Mouse (Mus musculus): Measurements from ENCODE around the gene Psrc1. TPM values are rescaled to one million over a fixed set of nuclear protein-coding genes. Genes with fewer than 3 reads are reported as not detected.

Psrc1 gene
- total RNA-seq, 2 experiments from 2014 or later, result not detected

DNA sequence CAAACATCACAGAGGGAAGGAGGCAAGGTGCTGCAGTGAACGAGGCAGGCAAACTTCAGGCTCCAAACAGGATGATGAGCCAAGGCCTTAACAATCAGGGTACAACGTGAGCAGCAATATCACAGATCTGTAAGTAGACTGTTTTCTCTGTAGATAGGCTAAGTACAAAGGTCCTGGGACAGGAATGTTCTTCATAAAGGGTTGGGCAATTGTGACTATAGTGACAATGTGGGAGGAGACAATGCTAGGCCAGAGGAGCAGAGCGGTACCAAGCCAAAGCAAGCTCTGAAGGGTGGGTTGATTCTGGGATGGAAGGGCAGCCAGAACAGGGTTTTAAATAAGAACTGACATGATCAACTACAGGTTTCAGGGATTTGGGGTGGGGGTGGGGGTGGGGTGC lies 15.8 kb upstream of the Psrc1 start:
- no peak for TF ChIP-seq CTCF (IDR thresholded peaks at IDR 0.05)
- H3K27ac ChIP-seq, result no peak overlapping the region

GRCm38 (mm10) chr3:108368721-108369120 lies 14.9 kb upstream of the Psrc1 start:
- intact Hi-C loops (cut with DNase I), result no loop called here
- Histone ChIP-seq H3K27ac (no peak overlapping the region), H3K4me3 (no peak overlapping the region)
- DNase-seq, result no peak
- no peak for TF ChIP-seq CTCF (IDR thresholded peaks at IDR 0.05)

More for the DNA sequence above, 15.8 kb upstream of the Psrc1 start:
- H3K4me3 ChIP-seq, result no peak overlapping the region
- no peak for DNase-seq
- intact Hi-C loops (cut with DNase I), result no loop called here

- DNase-seq, result no peak
- Histone ChIP-seq H3K27ac (no peak overlapping the region), H3K4me3 (no peak overlapping the region)
- no peak for TF ChIP-seq CTCF (IDR thresholded peaks at IDR 0.05)
- intact Hi-C loops (cut with DNase I), result no loop called here
These were observed 11.4 kb upstream of the Psrc1 start for GRCm38 (mm10) chr3:108372274-108372673.

GRCm38 (mm10) chr3:108372691-108373090 lies 10.9 kb upstream of the Psrc1 start:
- no peak for DNase-seq
- no peak overlapping the region for H3K27ac ChIP-seq

DNA sequence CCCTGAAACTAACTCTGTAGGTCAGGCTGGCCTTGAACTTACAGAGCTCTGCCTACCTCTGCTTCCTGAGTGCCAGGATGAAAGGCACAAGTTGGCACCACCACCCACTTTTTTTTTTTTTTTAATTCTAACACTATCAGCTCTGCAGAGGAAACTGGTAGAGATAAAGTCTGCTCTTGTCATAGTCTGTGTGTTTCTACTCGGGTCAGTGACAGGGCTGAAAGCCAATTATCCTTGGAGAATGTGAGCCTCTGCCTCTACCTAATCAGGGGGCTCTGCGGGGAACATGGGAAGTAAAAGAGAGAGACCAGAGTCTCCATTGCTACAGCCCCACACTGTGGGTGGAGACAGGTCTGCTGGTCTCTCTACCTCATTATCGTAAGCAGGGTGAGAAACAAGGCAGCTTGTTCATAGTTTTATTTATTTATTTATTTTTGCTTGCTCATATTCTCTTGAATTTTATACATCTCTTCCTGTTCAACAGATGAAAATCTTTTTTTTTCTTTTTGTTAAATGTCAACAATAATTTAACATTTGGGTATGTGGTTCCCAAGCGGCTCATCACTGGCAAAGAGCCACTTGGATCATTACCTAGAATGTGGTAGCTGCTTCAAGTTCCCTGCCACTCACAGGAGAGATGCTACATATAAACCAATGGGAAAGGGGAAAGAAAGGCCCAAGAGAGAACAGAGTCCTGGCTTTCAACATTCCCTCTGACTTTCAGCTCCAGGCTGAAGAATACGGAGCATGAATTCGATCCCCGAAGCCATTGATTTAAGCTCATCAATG lies 4.6 kb upstream of the Psrc1 start:
- no peak for DNase-seq
- TF ChIP-seq CTCF (IDR thresholded peaks at IDR 0.05), result no peak
- intact Hi-C loops (cut with DNase I), result no loop called here
- Histone ChIP-seq H3K27ac (no peak overlapping the region), H3K4me3 (no peak overlapping the region)

More at GRCm38 (mm10) chr3:108372691-108373090, 10.9 kb upstream of the Psrc1 start:
- H3K4me3 ChIP-seq, result no peak overlapping the region
- intact Hi-C loops (cut with DNase I), result no loop called here
- no peak for TF ChIP-seq CTCF (IDR thresholded peaks at IDR 0.05)

- H3K4me3 ChIP-seq, result no peak overlapping the region
- DNase-seq, result no peak
- intact Hi-C loops (cut with DNase I), result no loop called here
- H3K27ac ChIP-seq, result no peak overlapping the region
- peak; percentile 35 for TF ChIP-seq CTCF (IDR thresholded peaks at IDR 0.05)
These were observed 2.9 kb upstream of the Psrc1 start for GRCm38 (mm10) chr3:108380695-108381094.

DNA sequence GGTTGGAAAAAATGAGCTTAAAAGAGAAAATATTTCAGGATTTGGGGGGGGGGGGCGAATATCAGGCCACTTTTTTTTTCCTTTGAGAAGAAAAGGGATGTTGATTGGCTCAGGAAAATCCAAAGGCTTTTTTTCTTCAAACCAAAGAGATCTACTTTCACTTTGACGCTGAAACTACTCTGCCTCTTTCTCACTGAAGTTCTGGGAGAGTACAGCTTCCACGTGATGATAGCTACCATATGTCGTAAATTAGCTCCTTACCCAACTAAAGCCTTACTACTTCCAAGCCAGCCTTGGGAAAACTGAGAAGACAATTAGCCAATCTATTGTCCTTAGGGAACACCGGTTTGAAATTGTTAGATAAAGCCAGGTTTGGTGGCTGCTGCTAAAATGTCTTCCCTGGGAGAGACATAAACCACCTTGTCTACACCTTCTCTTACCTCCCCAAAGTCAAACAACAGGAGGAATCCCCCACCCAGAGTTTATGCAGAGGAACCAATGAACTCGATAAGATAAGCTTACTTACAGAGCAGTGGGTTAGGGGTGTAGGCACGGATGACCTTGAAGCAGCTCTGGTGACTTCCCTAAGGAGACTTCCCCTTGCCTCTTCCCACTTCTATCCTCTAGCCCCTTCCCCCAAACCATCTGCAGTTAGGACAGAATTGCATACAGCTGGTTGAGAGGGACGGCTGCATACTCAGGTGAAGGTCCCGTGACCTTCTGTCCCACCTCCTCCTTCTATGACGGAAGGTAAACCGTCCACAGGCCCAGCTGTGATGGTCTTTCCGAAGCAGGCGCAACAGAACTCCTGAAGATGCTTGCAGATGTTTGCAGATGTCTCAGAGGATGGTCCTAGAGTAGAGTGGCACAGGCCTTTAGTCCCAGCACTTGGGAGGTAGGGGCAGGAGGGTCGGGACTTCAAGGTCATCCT lies 1.4 kb upstream of the Psrc1 start:
- no peak for TF ChIP-seq CTCF (IDR thresholded peaks at IDR 0.05)
- intact Hi-C loops (cut with DNase I), result no loop called here
- Histone ChIP-seq H3K4me3 (peak overlapping the region; percentile 60), H3K27ac (peak overlapping the region; percentile 41; the same call in 1 of the 2 replicates)
- DNase-seq, result no peak

GRCm38 (mm10) chr3:108384425-108384824 lies 786 bp downstream of the Psrc1 start:
- Histone ChIP-seq H3K27ac (no peak overlapping the region), H3K4me3 (no peak overlapping the region)
- DNase-seq, result no peak
- intact Hi-C loops (cut with DNase I), result loop anchor here (1.0 kb wide), 1 partner anchor 224 kb away; no protein-coding TSS in a partner anchor
- TF ChIP-seq CTCF (IDR thresholded peaks at IDR 0.05), result no peak

GRCm38 (mm10) chr3:108386186-108386585 lies 2.5 kb downstream of the Psrc1 start:
- Histone ChIP-seq H3K27ac (no peak overlapping the region), H3K4me3 (no peak overlapping the region)
- no peak for TF ChIP-seq CTCF (IDR thresholded peaks at IDR 0.05)
- intact Hi-C loops (cut with DNase I), result loop anchor here (5.0 kb wide), 1 partner anchor 59 kb away; no protein-coding TSS in a partner anchor
- no peak for DNase-seq

- peak; percentile 99; the same call in 1 of the 2 replicates for TF ChIP-seq CTCF (IDR thresholded peaks at IDR 0.05)
- peak overlapping the region; percentile 45 for H3K4me3 ChIP-seq
- H3K27ac ChIP-seq, result peak overlapping the region; percentile 56; the same call in 1 of the 2 replicates
- peak; percentile 95 for DNase-seq
- intact Hi-C loops (cut with DNase I), result loop anchor here (1.0 to 5.0 kb wide), 3 partner anchors 62 to 224 kb away; no protein-coding TSS in a partner anchor
These were observed 5.5 kb downstream of the Psrc1 start for GRCm38 (mm10) chr3:108389111-108389545.

GRCm38 (mm10) chr3:108392299-108392698 lies 8.7 kb downstream of the Psrc1 start:
- no peak overlapping the region for H3K27ac ChIP-seq
- intact Hi-C loops (cut with DNase I), result no loop called here
- TF ChIP-seq CTCF (IDR thresholded peaks at IDR 0.05), result no peak

DNA sequence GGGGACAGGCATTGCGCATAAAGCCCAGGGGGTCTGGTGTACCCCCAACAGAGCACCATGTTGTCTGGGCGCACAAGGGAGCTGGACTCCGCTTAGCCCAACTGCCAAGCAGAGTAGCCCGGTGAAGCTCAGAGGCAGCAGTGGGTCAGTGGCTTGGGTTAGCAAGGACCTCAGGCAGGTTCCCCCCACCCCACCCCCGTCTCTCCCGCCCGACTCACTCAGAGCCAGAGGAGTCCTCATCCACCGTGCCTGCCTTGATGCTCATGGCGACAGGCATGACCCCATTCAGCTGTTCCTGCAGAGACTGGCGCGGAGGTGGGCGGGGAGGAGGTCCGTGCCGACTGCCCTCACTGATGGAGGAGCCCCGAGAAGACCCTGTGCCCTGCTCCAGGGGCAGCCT lies 9.2 kb downstream of the Psrc1 start:
- no peak overlapping the region for H3K27ac ChIP-seq
- no peak for TF ChIP-seq CTCF (IDR thresholded peaks at IDR 0.05)
- intact Hi-C loops (cut with DNase I), result no loop called here
- DNase-seq, result no peak
- no peak overlapping the region for H3K4me3 ChIP-seq

More at GRCm38 (mm10) chr3:108392299-108392698, 8.7 kb downstream of the Psrc1 start:
- no peak for DNase-seq
- H3K4me3 ChIP-seq, result no peak overlapping the region

Measured in gastrocnemius, adult 2 months (tissue).